Mouse (Mus musculus) forebrain, postnatal 0 days (tissue): ENCODE measurements around the gene Zbtb20. TPM values are rescaled to one million over a fixed set of nuclear protein-coding genes. Genes with fewer than 3 reads are reported as not detected.

Source experiments
- ATAC-seq: fragments of 200-750 bp; cut with Nextera tagmentation; 2 replicates; pipeline ENCODE4 v1.8.0; 2017; ENCODE audit warnings: mild to moderate bottlenecking, moderate library complexity
- DNase-seq: peaks from one replicate; pipeline ENCODE4 v3.0.0-alpha.2; 2015
- H3K27ac ChIP-seq: fragments of 300-500 bp; sonication (generic); 2 replicates; pipeline ENCODE4 v1.5.1; 2014; ENCODE audit warnings: low read depth, mild to moderate bottlenecking, antibody characterized with exemption, low read length, moderate library complexity, mixed read lengths
- H3K27me3 ChIP-seq: fragments of 300-500 bp; sonication (generic); 2 replicates; pipeline ENCODE4 v1.6.1; 2014; ENCODE audit warnings: mild to moderate bottlenecking, low read length, mixed read lengths; ENCODE audit not compliant: insufficient read depth
- H3K36me3 ChIP-seq: fragments of 300-500 bp; sonication (generic); 2 replicates; pipeline ENCODE4 v1.6.1; 2014; ENCODE audit warnings: mild to moderate bottlenecking, moderate library complexity; ENCODE audit not compliant: insufficient read depth
- H3K4me1 ChIP-seq: fragments of 300-500 bp; sonication (generic); 2 replicates; pipeline ENCODE4 v1.6.1; 2014; ENCODE audit warnings: antibody characterized with exemption; ENCODE audit not compliant: insufficient read depth
- H3K4me2 ChIP-seq: fragments of 300-500 bp; sonication (generic); 2 replicates; pipeline ENCODE4 v1.6.1; 2014; ENCODE audit warnings: low read depth, mild to moderate bottlenecking, moderate library complexity
- H3K4me3 ChIP-seq: fragments of 300-500 bp; sonication (generic); 2 replicates; pipeline ENCODE4 v1.5.1; 2014; ENCODE audit warnings: low read depth, low read length, mixed read lengths
- H3K9ac ChIP-seq: fragments of 300-500 bp; sonication (generic); 2 replicates; pipeline ENCODE4 v1.6.1; 2014; ENCODE audit warnings: mild to moderate bottlenecking
- H3K9me3 ChIP-seq: fragments of 300-500 bp; sonication (generic); 2 replicates; pipeline ENCODE4 v1.6.1; 2016; ENCODE audit warnings: low read length
- CTCF ChIP-seq: sonication (generic); IDR thresholded peaks from 2 replicates; pipeline ENCODE4 v1.5.1; 2016; ENCODE audit warnings: antibody characterized with exemption, control low read depth, low read depth
- WGBS: fragments of 180-500 bp; shearing (Covaris S2); extraction: QIAGEN DNeasy Blood & Tissue Kit; methylation state at CpG from one replicate; pipeline ENCODE4 v1.1.7; 2014; 5-methylcytosine and 5-hydroxymethylcytosine counted together
- polyA plus RNA-seq: library from polyadenylated mRNA; unstranded; fragments of >200 nt; fragmentation: Nextera tagmentation; extraction: Ambion mirVana; gene quantifications from 2 replicates; pipeline ENCODE4 v1.2.1, GENCODE M21; 2015
- total RNA-seq: library from RNA; depleted of rRNA; stranded (reverse); fragments of >200 nt; gene quantifications from 2 replicates; pipeline ENCODE4 v1.2.3, GENCODE M21; 2014

Gene Zbtb20
- total and polyA plus RNA-seq, 2 experiments from 2014 or later, result 63.4 to 90.9 TPM

- Histone ChIP-seq H3K4me3 (no peak overlapping the region), H3K27ac (no peak overlapping the region), H3K9ac (no peak overlapping the region), H3K9me3 (no peaks in the 10 kb centered on the region), H3K4me2 (no peak overlapping the region), H3K4me1 (0 out of 2 replicates have a peak, but pooled peaks cover 4% of the 10 kb centered on the region), H3K27me3 (no peaks in the 10 kb centered on the region), H3K36me3 (no peaks in the 10 kb centered on the region)
- no peak for TF ChIP-seq CTCF
- no peak for DNase-seq
- no peak for ATAC-seq
- WGBS, result 75% methylated on average over 9 of the region's 9 CpGs
These were observed 648.5 kb downstream of the Zbtb20 start for GRCm38 (mm10) chr16:43524179-43524578.

- Histone ChIP-seq H3K9ac (no peak overlapping the region), H3K4me1 (no peaks in the 10 kb centered on the region), H3K4me3 (no peak overlapping the region), H3K4me2 (no peak overlapping the region), H3K27ac (no peak overlapping the region), H3K27me3 (no peaks in the 10 kb centered on the region), H3K36me3 (no peaks in the 10 kb centered on the region), H3K9me3 (no peaks in the 10 kb centered on the region)
- peak; percentile 66 for DNase-seq
- ATAC-seq, result peak; percentile 70
- no peak for TF ChIP-seq CTCF
- WGBS, result 68% methylated on average over 6 of the region's 6 CpGs
These were observed 649.9 kb downstream of the Zbtb20 start for GRCm38 (mm10) chr16:43525624-43526023.

GRCm38 (mm10) chr16:43528300-43528699 is 652.6 kb downstream of the Zbtb20 start:
- Histone ChIP-seq H3K4me1 (0 out of 2 replicates have a peak, but pooled peaks cover 2% of the 10 kb centered on the region), H3K4me2 (no peak overlapping the region), H3K9ac (no peak overlapping the region), H3K4me3 (no peak overlapping the region), H3K9me3 (no peaks in the 10 kb centered on the region), H3K36me3 (no peaks in the 10 kb centered on the region), H3K27ac (no peak overlapping the region), H3K27me3 (no peaks in the 10 kb centered on the region)
- ATAC-seq (no peak), DNase-seq (no peak)
- no peak for TF ChIP-seq CTCF
- WGBS, result 43% methylated on average over 1 of the region's 1 CpGs

GRCm38 (mm10) chr16:43531328-43531727 is 655.6 kb downstream of the Zbtb20 start:
- Histone ChIP-seq H3K27me3 (no peaks in the 10 kb centered on the region), H3K9ac (no peak overlapping the region), H3K4me1 (peaks cover 18% of the 10 kb centered on the region), H3K27ac (no peak overlapping the region), H3K9me3 (no peaks in the 10 kb centered on the region), H3K4me2 (no peak overlapping the region), H3K36me3 (no peaks in the 10 kb centered on the region), H3K4me3 (no peak overlapping the region)
- no peak for DNase-seq
- no peak for TF ChIP-seq CTCF
- WGBS, result 83% methylated on average over 6 of the region's 6 CpGs
- ATAC-seq, result no peak

- Histone ChIP-seq H3K9me3 (no peaks in the 10 kb centered on the region), H3K9ac (no peak overlapping the region), H3K27ac (peak overlapping the region; percentile 62; the same call in 1 of the 2 replicates), H3K4me1 (peaks cover 18% of the 10 kb centered on the region), H3K36me3 (no peaks in the 10 kb centered on the region), H3K4me2 (0 out of 2 replicates have a peak overlapping the region, but pooled peaks have one; percentile 13), H3K4me3 (no peak overlapping the region), H3K27me3 (no peaks in the 10 kb centered on the region)
- DNase-seq (peak; percentile 62), ATAC-seq (peak; percentile 80)
- 29% methylated on average over 3 of the region's 3 CpGs for WGBS
- no peak for TF ChIP-seq CTCF
These were observed 658.4 kb downstream of the Zbtb20 start for GRCm38 (mm10) chr16:43534103-43534502.

- DNase-seq (no peak), ATAC-seq (no peak)
- no peak overlapping the region for H3K4me3 ChIP-seq
- no peaks in the 10 kb centered on the region for H3K9me3 ChIP-seq
- no peaks in the 10 kb centered on the region for H3K27me3 ChIP-seq
- H3K4me1 ChIP-seq, result peaks cover 18% of the 10 kb centered on the region
- no peak overlapping the region for H3K4me2 ChIP-seq
- no peak for TF ChIP-seq CTCF
- no peak overlapping the region for H3K9ac ChIP-seq
- 78% methylated on average over 1 of the region's 1 CpGs for WGBS
- no peak overlapping the region for H3K27ac ChIP-seq
- H3K36me3 ChIP-seq, result no peaks in the 10 kb centered on the region
These were observed 660.2 kb downstream of the Zbtb20 start for GRCm38 (mm10) chr16:43535912-43536311.

- no peak overlapping the region for H3K4me2 ChIP-seq
- 68% methylated on average over 7 of the region's 7 CpGs for WGBS
- no peaks in the 10 kb centered on the region for H3K27me3 ChIP-seq
- no peak overlapping the region for H3K9ac ChIP-seq
- TF ChIP-seq CTCF, result no peak
- ATAC-seq, result no peak
- no peak for DNase-seq
- peaks cover 18% of the 10 kb centered on the region for H3K4me1 ChIP-seq
- no peak overlapping the region for H3K4me3 ChIP-seq
- H3K36me3 ChIP-seq, result no peaks in the 10 kb centered on the region
- H3K9me3 ChIP-seq, result no peaks in the 10 kb centered on the region
- no peak overlapping the region for H3K27ac ChIP-seq
These were observed 661.5 kb downstream of the Zbtb20 start for GRCm38 (mm10) chr16:43537163-43537562.
